Mouse (Mus musculus) C2C12 (cell line): Measurements from ENCODE around the gene Ccser1.

Source experiments
- CTCF ChIP-seq: IDR thresholded peaks from one replicate; pipeline ENCODE4 v1.5.1; 2011; ENCODE audit not compliant: control insufficient read depth, insufficient read depth, insufficient read length
- MYOG ChIP-seq: IDR thresholded peaks from one replicate; pipeline ENCODE4 v1.6.1; 2011; ENCODE audit not compliant: control insufficient read depth, insufficient read length; ENCODE audit errors: extremely low read depth

DNA sequence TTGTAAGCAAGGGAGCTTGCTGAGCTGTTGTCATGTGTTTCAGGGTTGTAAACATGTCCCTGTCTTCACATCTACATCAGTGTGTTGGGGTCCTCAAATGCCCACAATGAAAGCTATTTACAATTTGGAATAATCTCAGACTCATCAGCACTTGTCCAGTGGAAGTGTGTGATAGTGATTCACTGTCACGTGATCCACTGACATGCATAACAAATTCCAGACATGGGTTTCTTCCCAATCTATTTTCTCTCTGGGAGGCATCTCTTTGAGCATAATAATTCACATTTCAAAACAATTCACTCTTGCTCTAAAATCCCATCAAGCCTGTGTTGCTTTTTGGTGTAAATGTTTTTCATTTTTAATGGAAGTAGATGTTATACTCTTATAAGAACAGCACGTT, 408.9 kb downstream of the Ccser1 start:
- TF ChIP-seq CTCF (no peak), MYOG (no peak)
